Mouse (Mus musculus): ENCODE measurements around the gene Syce2.

DNA sequence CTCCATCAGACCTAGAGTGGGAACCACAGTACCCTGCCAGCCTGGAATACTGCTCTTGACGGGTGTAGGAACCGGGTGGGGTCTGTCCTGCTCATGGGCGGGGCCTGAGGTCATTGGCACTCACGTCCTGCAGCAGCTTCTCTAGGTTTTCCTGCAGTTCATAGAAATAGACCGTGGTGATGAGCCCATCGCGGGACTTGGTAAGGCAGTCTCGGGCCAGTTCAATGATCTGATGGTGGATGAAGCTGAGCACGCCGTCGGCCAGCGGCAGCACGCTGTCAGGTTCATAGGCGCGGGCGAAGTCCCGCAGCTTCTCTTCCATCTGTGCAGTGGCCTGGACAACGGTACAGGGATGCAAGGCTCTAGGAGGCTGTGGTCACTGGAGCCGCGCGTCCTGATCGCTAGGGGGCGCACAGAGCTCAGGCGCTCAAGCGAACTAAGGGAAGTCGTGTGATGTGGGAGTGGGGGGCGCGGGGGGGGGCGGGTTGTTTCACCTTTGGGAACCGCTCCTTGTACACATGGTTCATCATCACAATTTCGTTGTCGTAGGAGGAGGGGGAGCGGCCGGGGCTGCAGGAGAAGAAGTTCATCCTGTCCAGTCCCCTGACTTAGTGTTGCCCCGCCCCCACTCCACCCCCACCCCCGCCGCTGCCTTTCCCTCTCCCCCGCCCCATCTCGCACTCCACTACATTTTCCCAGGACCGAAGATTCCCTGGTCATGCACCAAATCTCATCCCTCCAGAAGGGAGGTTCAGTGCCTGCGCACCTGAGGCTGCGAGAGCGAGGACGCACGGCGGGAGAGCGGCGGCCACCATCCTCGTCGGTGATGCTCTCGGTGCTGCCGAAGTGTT is 56.8 kb downstream of the Syce2 start:
- TF ChIP-seq GATA1 (IDR thresholded peaks at IDR 0.05; ENCODE audit: low read length) (no peak), TAL1 (IDR thresholded peaks at IDR 0.05; ENCODE audit: low read length) (no peak)

All from erythroblast, embryonic 14.5 days (primary cell).